Mouse (Mus musculus): ENCODE measurements around the gene Lhfp. TPM values are rescaled to one million over a fixed set of nuclear protein-coding genes. Genes with fewer than 3 reads are reported as not detected.
A peak's percentile ranks its signal among the peaks of the same experiment; 100 is the strongest.

Gene Lhfp
- polyA plus RNA-seq, 1 experiment from 2014 or later = 67.6 TPM

GRCm38 (mm10) chr3:53148751-53149150 is 107.4 kb downstream of the Lhfp start:
- WGBS = 91% methylated on average over 3 of the region's 3 CpGs
- Histone ChIP-seq H3K4me2 (no peak overlapping the region), H3K4me1 (replicated peaks) (peaks cover 10% of the 10 kb centered on the region), H3K9me3 (0 out of 2 replicates have a peak, but pooled peaks cover 8% of the 10 kb centered on the region), H3K4me3 (no peak overlapping the region), H3K27me3 (no peaks in the 10 kb centered on the region), H3K36me3 (no peaks in the 10 kb centered on the region), H3K27ac (no peak overlapping the region), H3K9ac (no peak overlapping the region)
- no peak for ATAC-seq (ENCODE audit: low FRiP score)

DNA sequence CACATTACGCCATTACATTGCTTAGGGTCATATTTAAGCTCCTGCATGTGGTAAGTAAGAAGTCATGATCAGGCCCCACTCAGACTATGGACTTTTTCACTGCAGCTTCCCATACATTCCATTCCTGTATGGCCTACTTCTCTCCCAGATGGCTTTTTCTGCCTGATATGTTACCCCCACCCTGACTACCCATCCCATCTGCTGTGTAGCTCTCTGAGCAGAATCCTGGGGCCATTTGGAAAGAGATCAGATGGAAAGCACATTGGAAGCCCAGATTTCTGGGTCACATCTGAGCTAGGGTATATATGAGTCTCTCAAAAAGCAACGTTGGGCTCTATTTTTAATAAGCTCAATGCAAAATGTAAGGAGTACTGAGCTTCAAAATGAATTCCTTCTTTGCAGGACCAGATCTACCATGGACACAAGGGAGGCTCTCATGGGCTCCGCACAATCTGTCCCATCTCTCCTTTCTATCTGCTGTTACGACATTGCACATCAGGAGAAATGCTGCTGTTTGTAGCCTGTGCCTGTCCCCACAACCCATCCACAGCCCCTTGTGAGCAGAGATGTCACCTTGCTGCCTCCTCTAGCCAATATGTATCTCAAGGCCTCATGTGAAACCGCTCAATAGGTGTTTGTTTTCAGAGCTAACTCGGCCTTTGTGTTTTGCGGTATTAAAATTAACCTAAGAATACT is 108.4 kb downstream of the Lhfp start:
- Histone ChIP-seq H3K4me3 (no peak overlapping the region), H3K9me3 (0 out of 2 replicates have a peak, but pooled peaks cover 8% of the 10 kb centered on the region), H3K9ac (no peak overlapping the region), H3K27me3 (no peaks in the 10 kb centered on the region), H3K4me2 (no peak overlapping the region), H3K36me3 (no peaks in the 10 kb centered on the region), H3K27ac (no peak overlapping the region), H3K4me1 (replicated peaks) (peaks cover 8% of the 10 kb centered on the region)
- ATAC-seq (ENCODE audit: low FRiP score) = no peak
- 97% methylated on average over 7 of the region's 7 CpGs for WGBS

DNA sequence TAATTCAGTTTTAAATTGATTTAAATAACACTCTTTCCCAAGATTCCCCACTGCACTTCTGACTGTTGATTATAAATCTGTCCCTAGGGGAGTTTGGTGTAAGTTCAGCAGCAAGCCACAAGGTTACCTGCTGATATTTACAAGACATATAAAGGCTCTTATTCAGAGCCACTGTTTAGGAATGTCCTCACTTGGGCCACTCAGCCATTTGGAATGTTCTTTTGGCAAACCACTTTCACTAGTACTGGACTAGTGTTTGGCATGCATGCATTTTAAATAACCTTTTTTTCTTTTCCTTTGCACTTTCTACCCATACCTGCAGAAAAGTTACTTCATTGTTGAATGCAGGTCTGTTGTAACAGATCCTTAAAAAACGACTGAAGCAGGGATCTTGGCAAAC is 109.8 kb downstream of the Lhfp start:
- Histone ChIP-seq H3K9me3 (0 out of 2 replicates have a peak, but pooled peaks cover 8% of the 10 kb centered on the region), H3K36me3 (no peaks in the 10 kb centered on the region), H3K9ac (no peak overlapping the region), H3K27ac (no peak overlapping the region), H3K27me3 (no peaks in the 10 kb centered on the region), H3K4me2 (no peak overlapping the region), H3K4me3 (no peak overlapping the region), H3K4me1 (replicated peaks) (no peaks in the 10 kb centered on the region)
- WGBS = 71% methylated on average over 1 of the region's 1 CpGs
- no peak for ATAC-seq (ENCODE audit: low FRiP score)

DNA sequence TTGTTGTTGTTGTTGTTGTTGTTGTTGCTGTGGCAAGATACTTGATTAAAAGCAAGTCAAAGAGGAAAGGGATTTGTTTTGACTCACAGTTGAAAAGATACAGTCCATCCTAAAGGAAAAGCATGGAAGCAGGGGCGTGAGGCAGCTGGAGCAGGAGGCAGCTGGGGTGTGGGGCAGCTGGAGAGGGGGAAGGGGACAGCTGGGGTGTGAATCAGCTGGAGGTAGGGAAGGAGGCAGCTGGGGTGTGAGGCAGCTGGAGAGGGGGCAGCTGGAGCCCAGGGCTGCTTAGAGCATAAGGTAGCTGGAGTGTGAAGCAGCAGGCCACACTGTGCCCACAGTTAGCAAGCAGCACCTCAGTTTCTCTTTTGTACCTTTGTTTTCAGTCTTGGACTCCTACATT is 110.3 kb downstream of the Lhfp start:
- 57% methylated on average over 1 of the region's 1 CpGs for WGBS
- H3K4me2 ChIP-seq = no peak overlapping the region
- H3K9me3 ChIP-seq = 0 out of 2 replicates have a peak, but pooled peaks cover 8% of the 10 kb centered on the region
- ATAC-seq (ENCODE audit: low FRiP score) = no peak
- no peak overlapping the region for H3K4me3 ChIP-seq
- no peaks in the 10 kb centered on the region for H3K36me3 ChIP-seq
- no peaks in the 10 kb centered on the region for H3K4me1 ChIP-seq (replicated peaks)
- H3K9ac ChIP-seq = no peak overlapping the region
- H3K27ac ChIP-seq = no peak overlapping the region
- H3K27me3 ChIP-seq = no peaks in the 10 kb centered on the region

- ATAC-seq (ENCODE audit: low FRiP score) = no peak
- no peaks in the 10 kb centered on the region for H3K27me3 ChIP-seq
- peaks cover 21% of the 10 kb centered on the region for H3K4me1 ChIP-seq (replicated peaks)
- H3K36me3 ChIP-seq = no peaks in the 10 kb centered on the region
- WGBS = 88% methylated on average over 3 of the region's 3 CpGs
- no peaks in the 10 kb centered on the region for H3K9me3 ChIP-seq
- no peak overlapping the region for H3K27ac ChIP-seq
- H3K4me3 ChIP-seq = no peak overlapping the region
- no peak overlapping the region for H3K4me2 ChIP-seq
- H3K9ac ChIP-seq = no peak overlapping the region
Observed at GRCm38 (mm10) chr3:53161963-53162362, 120.6 kb downstream of the Lhfp start.

- WGBS = 88% methylated on average over 10 of the region's 10 CpGs
- Histone ChIP-seq H3K4me3 (no peak overlapping the region), H3K4me1 (replicated peaks) (peaks cover 5% of the 10 kb centered on the region; the same call in 1 of the 2 replicates), H3K4me2 (no peak overlapping the region), H3K27me3 (no peaks in the 10 kb centered on the region), H3K9ac (no peak overlapping the region), H3K36me3 (no peaks in the 10 kb centered on the region), H3K9me3 (no peaks in the 10 kb centered on the region), H3K27ac (no peak overlapping the region)
- no peak for ATAC-seq (ENCODE audit: low FRiP score)
Observed at GRCm38 (mm10) chr3:53165281-53165680, 124.0 kb downstream of the Lhfp start.

DNA sequence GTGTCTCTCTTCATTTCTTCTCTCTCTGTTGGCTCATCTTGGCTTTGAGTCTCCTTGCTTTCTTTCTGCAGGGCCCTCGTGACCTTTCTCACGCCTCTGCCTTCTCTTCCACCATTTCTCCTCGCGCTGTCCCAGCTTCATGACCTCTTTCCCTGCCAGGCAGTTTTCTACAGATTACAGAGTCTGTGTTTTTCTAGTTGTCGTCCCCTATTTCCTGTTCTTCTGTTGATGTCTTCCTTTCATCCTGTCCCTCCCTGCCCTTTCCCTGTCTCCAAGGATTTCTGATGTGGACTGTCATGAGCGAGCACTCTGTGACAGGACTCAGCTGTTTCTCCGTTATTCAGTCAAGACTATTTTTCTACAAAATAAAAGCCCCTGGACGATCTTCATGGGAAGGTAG is 124.7 kb downstream of the Lhfp start:
- no peak overlapping the region for H3K9ac ChIP-seq
- peak overlapping the region; percentile 15; the same call in 1 of the 2 replicates for H3K27ac ChIP-seq
- ATAC-seq (ENCODE audit: low FRiP score) = no peak
- H3K4me3 ChIP-seq = no peak overlapping the region
- no peaks in the 10 kb centered on the region for H3K27me3 ChIP-seq
- 36% methylated on average over 8 of the region's 8 CpGs for WGBS
- H3K9me3 ChIP-seq = no peaks in the 10 kb centered on the region
- H3K36me3 ChIP-seq = no peaks in the 10 kb centered on the region
- no peak overlapping the region for H3K4me2 ChIP-seq
- peaks cover 5% of the 10 kb centered on the region; the same call in 1 of the 2 replicates for H3K4me1 ChIP-seq (replicated peaks)

GRCm38 (mm10) chr3:53169486-53169885 is 128.2 kb downstream of the Lhfp start:
- H3K27ac ChIP-seq = no peak overlapping the region
- H3K36me3 ChIP-seq = no peaks in the 10 kb centered on the region
- H3K27me3 ChIP-seq = no peaks in the 10 kb centered on the region
- H3K9me3 ChIP-seq = no peaks in the 10 kb centered on the region
- peaks cover 5% of the 10 kb centered on the region; the same call in 1 of the 2 replicates for H3K4me1 ChIP-seq (replicated peaks)
- WGBS = 97% methylated on average over 3 of the region's 3 CpGs
- H3K9ac ChIP-seq = no peak overlapping the region
- ATAC-seq (ENCODE audit: low FRiP score) = no peak
- no peak overlapping the region for H3K4me3 ChIP-seq
- H3K4me2 ChIP-seq = no peak overlapping the region

GRCm38 (mm10) chr3:53173310-53174063 is 132.2 kb downstream of the Lhfp start:
- no peaks in the 10 kb centered on the region for H3K4me1 ChIP-seq (replicated peaks)
- WGBS = 72% methylated on average over 10 of the region's 10 CpGs
- no peaks in the 10 kb centered on the region for H3K27me3 ChIP-seq
- no peak overlapping the region for H3K4me3 ChIP-seq
- no peak overlapping the region for H3K4me2 ChIP-seq
- no peak overlapping the region for H3K27ac ChIP-seq
- no peaks in the 10 kb centered on the region for H3K36me3 ChIP-seq
- H3K9me3 ChIP-seq = no peaks in the 10 kb centered on the region
- H3K9ac ChIP-seq = no peak overlapping the region
- no peak for ATAC-seq (ENCODE audit: low FRiP score)

GRCm38 (mm10) chr3:53179936-53180335 is 138.6 kb downstream of the Lhfp start:
- H3K36me3 ChIP-seq = no peaks in the 10 kb centered on the region
- H3K4me2 ChIP-seq = no peak overlapping the region
- ATAC-seq (ENCODE audit: low FRiP score) = no peak
- 94% methylated on average over 6 of the region's 6 CpGs for WGBS
- no peak overlapping the region for H3K4me3 ChIP-seq
- no peak overlapping the region for H3K27ac ChIP-seq
- no peaks in the 10 kb centered on the region for H3K9me3 ChIP-seq
- no peaks in the 10 kb centered on the region for H3K4me1 ChIP-seq (replicated peaks)
- no peak overlapping the region for H3K9ac ChIP-seq
- H3K27me3 ChIP-seq = no peaks in the 10 kb centered on the region

GRCm38 (mm10) chr3:53185439-53185838 is 144.1 kb downstream of the Lhfp start:
- 97% methylated on average over 2 of the region's 2 CpGs for WGBS
- Histone ChIP-seq H3K4me1 (replicated peaks) (no peaks in the 10 kb centered on the region), H3K27me3 (no peaks in the 10 kb centered on the region), H3K36me3 (no peaks in the 10 kb centered on the region), H3K27ac (no peak overlapping the region), H3K9ac (no peak overlapping the region), H3K9me3 (no peaks in the 10 kb centered on the region), H3K4me2 (no peak overlapping the region), H3K4me3 (no peak overlapping the region)
- ATAC-seq (ENCODE audit: low FRiP score) = no peak

GRCm38 (mm10) chr3:53193441-53193840 is 152.1 kb downstream of the Lhfp start:
- Histone ChIP-seq H3K4me2 (no peak overlapping the region), H3K9me3 (no peaks in the 10 kb centered on the region), H3K27me3 (no peaks in the 10 kb centered on the region), H3K4me3 (no peak overlapping the region), H3K27ac (no peak overlapping the region), H3K9ac (no peak overlapping the region), H3K4me1 (replicated peaks) (no peaks in the 10 kb centered on the region; the same call in none of the 2 replicates), H3K36me3 (no peaks in the 10 kb centered on the region)
- WGBS = 84% methylated on average over 4 of the region's 4 CpGs
- no peak for ATAC-seq (ENCODE audit: low FRiP score)
